In the genomic region with DNA sequence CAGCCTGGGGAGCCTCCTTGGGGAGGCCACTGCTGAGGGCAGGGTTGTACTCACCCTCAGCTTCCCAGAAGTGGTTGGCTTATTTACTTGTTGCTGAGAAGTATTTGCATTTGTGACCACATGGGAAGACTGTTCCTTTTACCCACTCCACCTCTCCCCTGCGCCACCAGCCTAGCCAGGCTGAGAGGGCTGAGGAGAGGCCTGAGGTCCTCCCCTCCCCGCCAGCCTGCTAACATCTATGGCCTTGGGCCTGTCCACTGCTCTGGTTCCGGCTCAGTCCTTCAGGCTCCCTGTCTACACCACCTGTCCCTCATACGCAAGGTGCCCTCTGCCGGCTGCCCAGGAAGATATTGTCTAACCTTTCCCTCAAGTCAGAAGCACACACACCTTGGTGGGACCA, we compare ENCODE assay signal across 19 mouse cellular contexts. TPM values are rescaled to one million over a fixed set of nuclear protein-coding genes. Genes with fewer than 3 reads are reported as not detected.
A peak's percentile ranks its signal among the peaks of the same experiment; 100 is the strongest.
DNase-seq lines count a peak whose midpoint lies in the region; ATAC-seq and TF ChIP-seq lines count a peak whose summit lies in the region.
"Had no signal": no experiment of that assay in that cellular context is flagged by ENCODE, and none has a peak within 500 bp of the region (broad histone marks: within the 10 kb centered on the region; RNA-seq: fewer than 3 reads in every experiment).

No protein-coding gene starts in this region.

- TF ChIP-seq RAD21 in CH12.LX (IDR thresholded peaks at IDR 0.05; ENCODE audit: low read depth, low read length), result no peak

- TF ChIP-seq POLR2A in CH12.LX (IDR thresholded peaks at IDR 0.05; ENCODE audit: low read depth, low read length), result no peak

- H3K79me2 ChIP-seq in CH12.LX (replicated peaks; ENCODE audit: control insufficient read depth, extremely low read depth, insufficient read depth, poor library complexity, severe bottlenecking), result no peaks in the 10 kb centered on the region

- peaks cover 40% of the 10 kb centered on the region for H3K27me3 ChIP-seq in CH12.LX (replicated peaks)
- H3K27me3 ChIP-seq in limb, embryonic 13.5 days, result peaks cover 9% of the 10 kb centered on the region; the same call in 1 of the 2 replicates
- H3K27me3 ChIP-seq in forebrain, embryonic 15.5 days, result peaks cover 50% of the 10 kb centered on the region

- H3K4me3 ChIP-seq in CH12.LX (replicated peaks in 1 of 3; ENCODE audit: low read depth in 2 of 3, low read length in 2 of 3, poor library complexity in 1 of 3), result no peak overlapping the region
- no peak overlapping the region for H3K4me3 ChIP-seq in limb, embryonic 13.5 days
- no peak overlapping the region for H3K4me3 ChIP-seq in forebrain, embryonic 15.5 days
- H3K4me3 ChIP-seq: erythroblast, embryonic 14.5 days; hindbrain, embryonic 15.5 days; midbrain, embryonic 15.5 days had no signal

- 52% methylated on average over 5 of the region's 5 CpGs for WGBS in limb, embryonic 13.5 days
- 65% methylated on average over 5 of the region's 5 CpGs for WGBS in forebrain, embryonic 15.5 days

- peak; percentile 17 for DNase-seq in cerebellum, adult 11-12 months
- no peak for DNase-seq in cerebellum, postnatal 36 days
- peak; percentile 21 for DNase-seq in CH12.LX (ENCODE audit: extremely low read depth)
- DNase-seq in lung, postnatal 10 days, result peak; percentile 53
- DNase-seq in spleen, postnatal 4 days (ENCODE audit: low spot score in 2 of 2), result no peak
- no peak for DNase-seq in layer of hippocampus, adult 18-20 months (ENCODE audit: low spot score in 2 of 2)
- DNase-seq: forebrain, postnatal 0 days; heart, postnatal 10 days; kidney, adult 18-20 months; kidney, postnatal 36 days had no signal

- no peak overlapping the region for H3K27ac ChIP-seq in CH12.LX (ENCODE audit: insufficient read depth, low read depth)
- peak overlapping the region; percentile 98; the same call in 1 of the 2 replicates for H3K27ac ChIP-seq in limb, embryonic 13.5 days
- no peak overlapping the region for H3K27ac ChIP-seq in forebrain, embryonic 15.5 days (replicated peaks)
- H3K27ac ChIP-seq: hindbrain, embryonic 15.5 days; midbrain, embryonic 15.5 days had no signal

- H3K4me1 ChIP-seq in CH12.LX (ENCODE audit: control insufficient read depth in 1 of 2, insufficient read depth in 2 of 2), result peaks cover 9% of the 10 kb centered on the region in 2 experiments
- H3K4me1 ChIP-seq in limb, embryonic 13.5 days, result peaks cover 39% of the 10 kb centered on the region
- H3K4me1 ChIP-seq in forebrain, embryonic 15.5 days, result peaks cover 21% of the 10 kb centered on the region

- in situ Hi-C loops in CH12.LX (cut with MboI; ENCODE audit: low pct_ligation_motif_present, low pct_unique_long_range_greater_than_20kb, low sequenced_read_pairs), result no loop called here

- H3K9ac ChIP-seq in CH12.LX (ENCODE audit: insufficient read depth, low read depth), result no peak overlapping the region
- peak overlapping the region; percentile 40; the same call in 1 of the 2 replicates for H3K9ac ChIP-seq in limb, embryonic 13.5 days
- no peak overlapping the region for H3K9ac ChIP-seq in forebrain, embryonic 15.5 days (replicated peaks)
- H3K9ac ChIP-seq: forebrain, postnatal 0 days; hindbrain, embryonic 15.5 days; midbrain, embryonic 15.5 days had no signal

- peak in 1 of 2 experiments; percentile 5; a peak in 1 of 4 replicates for TF ChIP-seq CTCF in CH12.LX (conservative IDR thresholded peaks at IDR 0.05 in 1 of 2, IDR thresholded peaks at IDR 0.05 in 1 of 2; ENCODE audit: low read depth in 2 of 2, low read length in 2 of 2)

- no peaks in the 10 kb centered on the region for H3K36me3 ChIP-seq in CH12.LX (replicated peaks in 1 of 2; ENCODE audit: control insufficient read depth in 1 of 2, insufficient read depth in 1 of 2, low read length in 1 of 2)
- peaks cover 38% of the 10 kb centered on the region for H3K36me3 ChIP-seq in limb, embryonic 13.5 days
- H3K36me3 ChIP-seq in forebrain, embryonic 15.5 days, result peaks cover 18% of the 10 kb centered on the region

- no peak for TF ChIP-seq EP300 in CH12.LX (IDR thresholded peaks at IDR 0.05; ENCODE audit: low read length)

- dilution Hi-C loops in CH12.LX (cut with MboI; ENCODE audit: extremely low pct_ligation_motif_present, extremely low pct_unique_long_range_greater_than_20kb, low sequenced_read_pairs), result no loop called here

- no peak overlapping the region for H3K4me2 ChIP-seq in CH12.LX (ENCODE audit: insufficient read depth, low read depth, poor library complexity, severe bottlenecking)
- no peak overlapping the region for H3K4me2 ChIP-seq in limb, embryonic 13.5 days (replicated peaks)
- H3K4me2 ChIP-seq in forebrain, embryonic 15.5 days (replicated peaks), result no peak overlapping the region
- H3K4me2 ChIP-seq: hindbrain, embryonic 15.5 days; midbrain, embryonic 15.5 days had no signal

- no peak for ATAC-seq in limb, embryonic 13.5 days (ENCODE audit: low FRiP score, low read depth)
- no peak for ATAC-seq in forebrain, embryonic 15.5 days (replicated peaks)
- ATAC-seq: forebrain, postnatal 0 days; midbrain, embryonic 15.5 days had no signal

- peaks cover 8% of the 10 kb centered on the region for H3K9me3 ChIP-seq in CH12.LX (replicated peaks; ENCODE audit: low read length)
- no peaks in the 10 kb centered on the region for H3K9me3 ChIP-seq in limb, embryonic 13.5 days
- H3K9me3 ChIP-seq in forebrain, embryonic 15.5 days, result no peaks in the 10 kb centered on the region
- H3K9me3 ChIP-seq: hindbrain, embryonic 15.5 days; midbrain, embryonic 15.5 days had no signal

TF ChIP-seq in CH12.LX, 34 proteins besides CTCF, POLR2A, EP300 and RAD21:
- TF ChIP-seq HCFC1 (IDR thresholded peaks at IDR 0.05; ENCODE audit: low read depth, low read length) (no peak), SMC3 (IDR thresholded peaks at IDR 0.05; ENCODE audit: low read depth, low read length) (peak; percentile 6; the same call in 1 of the 2 replicates)
TF ChIP-seq in CH12.LX: peak in this region for 1.

RNA-seq across cellular contexts. Expression of gene Scarf2, which starts 1.4 kb away (rescaled TPM):
- total RNA-seq in CH12.LX (2012; rRNA removed), result not detected in 2 replicates
- not detected in 2 replicates for total RNA-seq in CH12.LX (2014; rRNA removed)
- polyA plus RNA-seq in CH12.LX (2012; ENCODE audit: insufficient read length, low read depth), result not detected in 2 replicates
- 28.8 and 29.4 TPM in 2 replicates for polyA plus RNA-seq in limb, embryonic 13.5 days (2015; fragmentation: Nextera tagmentation; extraction: Ambion mirVana)
- 1 to 10 TPM; 1.5 to 2.5 TPM for total RNA-seq in layer of hippocampus, adult 18-20 months (2021)
- polyA plus RNA-seq in forebrain, embryonic 15.5 days (2015; fragmentation: Nextera tagmentation; extraction: Ambion mirVana), result 1.3 TPM in 2 replicates
- total RNA-seq: common myeloid progenitor, adult 5-6 weeks had no signal

RNA-seq across cellular contexts. Expression of gene Klhl22, which starts 36.2 kb away (rescaled TPM):
- not detected in 2 replicates for total RNA-seq in CH12.LX (2012; rRNA removed)
- total RNA-seq in CH12.LX (2014; rRNA removed), result not detected in 2 replicates
- not detected in 2 replicates for polyA plus RNA-seq in CH12.LX (2012; ENCODE audit: insufficient read length, low read depth)
- 92.9 and 106 TPM in 2 replicates for polyA plus RNA-seq in limb, embryonic 13.5 days (2015; fragmentation: Nextera tagmentation; extraction: Ambion mirVana)
- 100 to 1,000 TPM in 1 of 2 experiments, 10 to 100 TPM in 1; 86.9 to 100 TPM for total RNA-seq in layer of hippocampus, adult 18-20 months (2021)
- polyA plus RNA-seq in forebrain, embryonic 15.5 days (2015; fragmentation: Nextera tagmentation; extraction: Ambion mirVana), result 69.7 and 72.1 TPM in 2 replicates

RNA-seq across cellular contexts. Expression of gene B830017H08Rik, which starts 37.3 kb away (rescaled TPM):
- total RNA-seq in CH12.LX (2012; rRNA removed) (0.08 TPM in 1 of 2 replicates, not detected in the other), CH12.LX (2014; rRNA removed) (not detected in 2 replicates)
- polyA plus RNA-seq in CH12.LX (2012; ENCODE audit: insufficient read length, low read depth), result not detected in 2 replicates
- 0.09 and 0.36 TPM in 2 replicates for polyA plus RNA-seq in limb, embryonic 13.5 days (2015; fragmentation: Nextera tagmentation; extraction: Ambion mirVana)
- total RNA-seq in layer of hippocampus, adult 18-20 months (2021), result 1 to 10 TPM; 2.0 to 3.3 TPM
- 0.93 and 1.3 TPM in 2 replicates for polyA plus RNA-seq in forebrain, embryonic 15.5 days (2015; fragmentation: Nextera tagmentation; extraction: Ambion mirVana)
- total RNA-seq: common myeloid progenitor, adult 5-6 weeks; gastrocnemius, adult 8-10 months; megakaryocyte, adult 5-6 weeks had no signal
- polyA plus RNA-seq: erythroblast, embryonic 14.5 days; thymus, postnatal 0 days had no signal

RNA-seq across cellular contexts. Expression of gene Car15, which starts 42.5 kb away (rescaled TPM):
- total RNA-seq in CH12.LX (2012; rRNA removed) (1.6 and 1.9 TPM in 2 replicates), CH12.LX (2014; rRNA removed) (1.5 TPM in 2 replicates)
- polyA plus RNA-seq in CH12.LX (2012; ENCODE audit: insufficient read length, low read depth), result 2.5 and 3.9 TPM in 2 replicates
- 2.7 and 3.0 TPM in 2 replicates for polyA plus RNA-seq in limb, embryonic 13.5 days (2015; fragmentation: Nextera tagmentation; extraction: Ambion mirVana)
- 10 to 100 TPM; 14.6 to 17.0 TPM for total RNA-seq in layer of hippocampus, adult 18-20 months (2021)
- 4.8 and 5.7 TPM in 2 replicates for polyA plus RNA-seq in forebrain, embryonic 15.5 days (2015; fragmentation: Nextera tagmentation; extraction: Ambion mirVana)

Comparison
In these comparisons a context has a peak if more than half of its experiments do, and no peak if none do; other contexts are left out.
1. DNase-seq: peak in cerebellum, adult 11-12 months (single experiment), CH12.LX (single experiment) and lung, postnatal 10 days (single experiment); none in cerebellum, postnatal 36 days (0 of 2), spleen, postnatal 4 days (0 of 2) and layer of hippocampus, adult 18-20 months (0 of 2).
2. RNA of gene Scarf2, which starts 1.4 kb away (polyA plus RNA-seq): 28.8 to 29.4 TPM in limb, embryonic 13.5 days; 1.3 TPM in forebrain, embryonic 15.5 days and not detected in CH12.LX; every median in the first group is over 10 times any median in the second.
3. RNA of gene Klhl22, which starts 36.2 kb away (polyA plus RNA-seq): 92.9 to 106 TPM in limb, embryonic 13.5 days and 69.7 to 72.1 TPM in forebrain, embryonic 15.5 days; not detected in CH12.LX; every median in the first group is over 10 times any median in the second.